Mouse (Mus musculus): ENCODE measurements around the gene Prodh2. TPM values are rescaled to one million over a fixed set of nuclear protein-coding genes. Genes with fewer than 3 reads are reported as not detected.
"Not testable (repeated sequence)": the region's sequence is repeated elsewhere in the genome, so short reads cannot be mapped to it uniquely, and the experiment has no call there.

Prodh2 gene
- polyA plus RNA-seq, 1 experiment from 2014 or later: 0.18 TPM

- H3K9ac ChIP-seq: no peak overlapping the region
- H3K27ac ChIP-seq: no peak overlapping the region
- no peaks in the 10 kb centered on the region for H3K36me3 ChIP-seq
- WGBS: 16% methylated on average over 6 of the region's 6 CpGs
- H3K9me3 ChIP-seq: no peaks in the 10 kb centered on the region
- no peak for ATAC-seq (ENCODE audit: insufficient number of reproducible peaks, low FRiP score, low TSS enrichment, low read depth)
- peaks cover 17% of the 10 kb centered on the region for H3K27me3 ChIP-seq
- 0 out of 2 replicates have a peak, but pooled peaks cover 3% of the 10 kb centered on the region for H3K4me1 ChIP-seq
- H3K4me3 ChIP-seq: no peak overlapping the region
- H3K4me2 ChIP-seq: no peak overlapping the region
Measured at GRCm38 (mm10) chr7:30490957-30491307, 2.5 kb upstream of the Prodh2 start.

- no peak overlapping the region for H3K27ac ChIP-seq
- no peak overlapping the region for H3K9ac ChIP-seq
- WGBS: 16% methylated on average over 4 of the region's 4 CpGs
- no peak for ATAC-seq (ENCODE audit: insufficient number of reproducible peaks, low FRiP score, low TSS enrichment, low read depth)
- peaks cover 17% of the 10 kb centered on the region for H3K27me3 ChIP-seq
- H3K4me3 ChIP-seq: no peak overlapping the region
- no peak overlapping the region for H3K4me2 ChIP-seq
- H3K9me3 ChIP-seq: no peaks in the 10 kb centered on the region
- no peaks in the 10 kb centered on the region for H3K36me3 ChIP-seq
- 0 out of 2 replicates have a peak, but pooled peaks cover 3% of the 10 kb centered on the region for H3K4me1 ChIP-seq
Measured at GRCm38 (mm10) chr7:30492765-30493164, 657 bp upstream of the Prodh2 start.

- not testable (repeated sequence) for ATAC-seq (ENCODE audit: insufficient number of reproducible peaks, low FRiP score, low TSS enrichment, low read depth); H3K27ac ChIP-seq; H3K4me3 ChIP-seq; H3K4me1 ChIP-seq; H3K9ac ChIP-seq; H3K4me2 ChIP-seq; H3K36me3 ChIP-seq; H3K9me3 ChIP-seq; H3K27me3 ChIP-seq
- 45% methylated on average over 5 of the region's 5 CpGs for WGBS
Measured at GRCm38 (mm10) chr7:30495506-30496042, 2.2 kb downstream of the Prodh2 start.

- not testable (repeated sequence) for H3K4me3 ChIP-seq; H3K9ac ChIP-seq; H3K27me3 ChIP-seq; H3K27ac ChIP-seq; H3K9me3 ChIP-seq; ATAC-seq (ENCODE audit: insufficient number of reproducible peaks, low FRiP score, low TSS enrichment, low read depth); H3K4me2 ChIP-seq; H3K36me3 ChIP-seq; H3K4me1 ChIP-seq
- WGBS: 68% methylated on average over 5 of the region's 5 CpGs
Measured at GRCm38 (mm10) chr7:30501159-30501558, 7.7 kb downstream of the Prodh2 start.

GRCm38 (mm10) chr7:30508061-30508460, 14.6 kb downstream of the Prodh2 start:
- 70% methylated on average over 4 of the region's 4 CpGs for WGBS
- Histone ChIP-seq H3K9me3 (no peaks in the 10 kb centered on the region), H3K9ac (no peak overlapping the region), H3K4me1 (no peaks in the 10 kb centered on the region), H3K27ac (no peak overlapping the region), H3K4me3 (no peak overlapping the region), H3K27me3 (no peaks in the 10 kb centered on the region), H3K4me2 (no peak overlapping the region), H3K36me3 (no peaks in the 10 kb centered on the region)
- no peak for ATAC-seq (ENCODE audit: insufficient number of reproducible peaks, low FRiP score, low TSS enrichment, low read depth)

- Histone ChIP-seq H3K4me3 (no peak overlapping the region), H3K4me1 (no peaks in the 10 kb centered on the region), H3K4me2 (no peak overlapping the region), H3K27me3 (no peaks in the 10 kb centered on the region), H3K9me3 (no peaks in the 10 kb centered on the region), H3K9ac (no peak overlapping the region), H3K27ac (no peak overlapping the region), H3K36me3 (no peaks in the 10 kb centered on the region)
- ATAC-seq (ENCODE audit: insufficient number of reproducible peaks, low FRiP score, low TSS enrichment, low read depth): no peak
- WGBS: 61% methylated on average over 24 of the region's 24 CpGs
Measured at GRCm38 (mm10) chr7:30515003-30515760, 21.8 kb downstream of the Prodh2 start.

- no peaks in the 10 kb centered on the region for H3K9me3 ChIP-seq
- 36% methylated on average over 8 of the region's 8 CpGs for WGBS
- H3K4me1 ChIP-seq: no peaks in the 10 kb centered on the region
- peaks cover 5% of the 10 kb centered on the region for H3K36me3 ChIP-seq
- no peak for ATAC-seq (ENCODE audit: insufficient number of reproducible peaks, low FRiP score, low TSS enrichment, low read depth)
- H3K9ac ChIP-seq: no peak overlapping the region
- no peak overlapping the region for H3K27ac ChIP-seq
- H3K4me2 ChIP-seq: no peak overlapping the region
- H3K27me3 ChIP-seq: no peaks in the 10 kb centered on the region
- H3K4me3 ChIP-seq: no peak overlapping the region
Measured at GRCm38 (mm10) chr7:30518325-30518724, 24.9 kb downstream of the Prodh2 start.

- no peaks in the 10 kb centered on the region for H3K9me3 ChIP-seq
- H3K4me1 ChIP-seq: no peaks in the 10 kb centered on the region
- WGBS: 76% methylated on average over 4 of the region's 4 CpGs
- no peak overlapping the region for H3K9ac ChIP-seq
- no peaks in the 10 kb centered on the region for H3K27me3 ChIP-seq
- H3K27ac ChIP-seq: no peak overlapping the region
- no peak overlapping the region for H3K4me3 ChIP-seq
- H3K36me3 ChIP-seq: peaks cover 19% of the 10 kb centered on the region
- no peak overlapping the region for H3K4me2 ChIP-seq
- ATAC-seq (ENCODE audit: insufficient number of reproducible peaks, low FRiP score, low TSS enrichment, low read depth): no peak
Measured at GRCm38 (mm10) chr7:30520396-30520795, 27.0 kb downstream of the Prodh2 start.

GRCm38 (mm10) chr7:30520856-30521255, 27.4 kb downstream of the Prodh2 start:
- no peak overlapping the region for H3K9ac ChIP-seq
- no peak overlapping the region for H3K27ac ChIP-seq
- H3K36me3 ChIP-seq: peaks cover 22% of the 10 kb centered on the region
- H3K27me3 ChIP-seq: no peaks in the 10 kb centered on the region
- H3K9me3 ChIP-seq: no peaks in the 10 kb centered on the region
- ATAC-seq (ENCODE audit: insufficient number of reproducible peaks, low FRiP score, low TSS enrichment, low read depth): no peak
- no peak overlapping the region for H3K4me2 ChIP-seq
- H3K4me1 ChIP-seq: peaks cover 2% of the 10 kb centered on the region
- 81% methylated on average over 5 of the region's 5 CpGs for WGBS
- H3K4me3 ChIP-seq: no peak overlapping the region

GRCm38 (mm10) chr7:30522871-30523270, 29.4 kb downstream of the Prodh2 start:
- H3K4me3 ChIP-seq: no peak overlapping the region
- H3K27ac ChIP-seq: no peak overlapping the region
- 91% methylated on average over 10 of the region's 10 CpGs for WGBS
- no peak overlapping the region for H3K4me2 ChIP-seq
- H3K4me1 ChIP-seq: peaks cover 15% of the 10 kb centered on the region
- no peak for ATAC-seq (ENCODE audit: insufficient number of reproducible peaks, low FRiP score, low TSS enrichment, low read depth)
- H3K9ac ChIP-seq: no peak overlapping the region
- peaks cover 39% of the 10 kb centered on the region for H3K36me3 ChIP-seq
- no peaks in the 10 kb centered on the region for H3K27me3 ChIP-seq
- no peaks in the 10 kb centered on the region for H3K9me3 ChIP-seq

GRCm38 (mm10) chr7:30524487-30524886, 31.1 kb downstream of the Prodh2 start:
- no peak for ATAC-seq (ENCODE audit: insufficient number of reproducible peaks, low FRiP score, low TSS enrichment, low read depth)
- H3K36me3 ChIP-seq: peaks cover 55% of the 10 kb centered on the region
- H3K4me1 ChIP-seq: peaks cover 15% of the 10 kb centered on the region
- H3K27ac ChIP-seq: no peak overlapping the region
- H3K4me2 ChIP-seq: no peak overlapping the region
- H3K9ac ChIP-seq: no peak overlapping the region
- no peak overlapping the region for H3K4me3 ChIP-seq
- no peaks in the 10 kb centered on the region for H3K9me3 ChIP-seq
- 81% methylated on average over 6 of the region's 6 CpGs for WGBS
- no peaks in the 10 kb centered on the region for H3K27me3 ChIP-seq

GRCm38 (mm10) chr7:30525954-30526353, 32.5 kb downstream of the Prodh2 start:
- peak overlapping the region; percentile 20 for H3K4me3 ChIP-seq
- H3K9ac ChIP-seq: no peak overlapping the region
- ATAC-seq (ENCODE audit: insufficient number of reproducible peaks, low FRiP score, low TSS enrichment, low read depth): no peak
- H3K4me2 ChIP-seq: peak overlapping the region; percentile 32
- H3K4me1 ChIP-seq: peaks cover 15% of the 10 kb centered on the region
- 24% methylated on average over 10 of the region's 10 CpGs for WGBS
- peaks cover 68% of the 10 kb centered on the region for H3K36me3 ChIP-seq
- no peaks in the 10 kb centered on the region for H3K27me3 ChIP-seq
- no peaks in the 10 kb centered on the region for H3K9me3 ChIP-seq
- H3K27ac ChIP-seq: peak overlapping the region; percentile 71

Data from limb, embryonic 15.5 days (tissue).